Mouse (Mus musculus) liver, embryonic 14.5 days (tissue): ENCODE data around the gene Dhx40.

Experiments
- CTCF ChIP-seq: IDR thresholded peaks from 2 replicates; pipeline ENCODE4 v1.5.1; 2016; ENCODE audit warnings: antibody characterized with exemption, low read depth, control low read depth
- EP300 ChIP-seq: IDR thresholded peaks from 2 replicates; pipeline ENCODE4 v1.6.1; 2016; ENCODE audit warnings: antibody characterized with exemption, low read depth

DNA sequence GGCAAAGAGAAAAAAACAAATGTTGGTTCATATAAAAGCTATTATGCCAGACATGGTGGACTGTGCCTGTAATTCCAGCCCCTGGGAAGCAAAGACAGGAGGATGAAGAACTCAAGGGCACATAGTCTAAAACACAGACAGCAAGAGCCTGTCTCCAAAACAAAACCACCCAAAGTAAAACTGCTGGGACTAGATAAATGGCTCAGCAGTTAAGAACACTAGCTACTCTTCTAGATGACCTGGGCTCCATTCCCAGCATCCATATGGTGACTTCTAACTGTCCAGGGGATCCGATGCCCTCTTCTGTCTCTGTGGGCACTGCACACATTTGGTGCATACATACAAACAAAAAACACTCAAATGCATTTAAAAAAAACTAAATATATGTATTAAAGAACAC is 56.5 kb downstream of the Dhx40 start:
- no peak for TF ChIP-seq CTCF
- TF ChIP-seq EP300 = no peak
